Mouse (Mus musculus) cerebral cortex, adult 2 months (tissue): Measurements from ENCODE around the gene Gpr107.

Source experiments
- WGBS: fragments of 180-500 bp; shearing (Covaris S2); methylation state at CpG from one replicate; pipeline ENCODE4 v1.1.7; 2018; 5-methylcytosine and 5-hydroxymethylcytosine counted together

Gene Gpr107

GRCm38 (mm10) chr2:31127219-31127618 lies 24.9 kb upstream of the Gpr107 start:
- WGBS = 58% methylated on average over 7 of the region's 7 CpGs

GRCm38 (mm10) chr2:31127899-31128298 lies 24.2 kb upstream of the Gpr107 start:
- WGBS = 57% methylated on average over 4 of the region's 4 CpGs

GRCm38 (mm10) chr2:31129742-31130518 lies 22.2 kb upstream of the Gpr107 start:
- 69% methylated on average over 14 of the region's 14 CpGs for WGBS

- 68% methylated on average over 8 of the region's 8 CpGs for WGBS
These were observed 21.3 kb upstream of the Gpr107 start for GRCm38 (mm10) chr2:31130815-31131299.

GRCm38 (mm10) chr2:31132682-31133081 lies 19.4 kb upstream of the Gpr107 start:
- 67% methylated on average over 8 of the region's 8 CpGs for WGBS

GRCm38 (mm10) chr2:31133981-31134380 lies 18.1 kb upstream of the Gpr107 start:
- WGBS = 65% methylated on average over 3 of the region's 4 CpGs

- WGBS = 75% methylated on average over 13 of the region's 13 CpGs
These were observed 16.6 kb upstream of the Gpr107 start for GRCm38 (mm10) chr2:31135512-31135931.

- 57% methylated on average over 12 of the region's 13 CpGs for WGBS
These were observed 15.8 kb upstream of the Gpr107 start for GRCm38 (mm10) chr2:31136338-31136737.

GRCm38 (mm10) chr2:31137018-31137590 lies 15.0 kb upstream of the Gpr107 start:
- WGBS = 65% methylated on average over 14 of the region's 14 CpGs

- WGBS = 74% methylated on average over 10 of the region's 10 CpGs
These were observed 12.9 kb upstream of the Gpr107 start for GRCm38 (mm10) chr2:31139174-31139632.

GRCm38 (mm10) chr2:31139991-31140771 lies 11.9 kb upstream of the Gpr107 start:
- 46% methylated on average over 12 of the region's 12 CpGs for WGBS

GRCm38 (mm10) chr2:31140772-31141073 lies 11.4 kb upstream of the Gpr107 start:
- 3% methylated on average over 10 of the region's 10 CpGs for whole genome bisulfite sequencing

GRCm38 (mm10) chr2:31141074-31141866 lies 10.8 kb upstream of the Gpr107 start:
- WGBS = under 1% methylated on average over 78 of the region's 78 CpGs

GRCm38 (mm10) chr2:31141867-31142454 lies 10.2 kb upstream of the Gpr107 start, which contains the start of gene Fnbp1:
Gene Fnbp1, minus strand, starts transcription at chr2:31142008.
- WGBS = under 1% methylated on average over 59 of the region's 59 CpGs

GRCm38 (mm10) chr2:31142505-31142904 lies 9.6 kb upstream of the Gpr107 start:
- WGBS = 29% methylated on average over 3 of the region's 3 CpGs

- WGBS = 91% methylated on average over 6 of the region's 6 CpGs
These were observed 8.8 kb upstream of the Gpr107 start for GRCm38 (mm10) chr2:31143326-31143725.

GRCm38 (mm10) chr2:31143768-31144695 lies 8.1 kb upstream of the Gpr107 start:
- 82% methylated on average over 16 of the region's 16 CpGs for WGBS

- 97% methylated on average over 1 of the region's 1 CpGs for WGBS
These were observed 7.2 kb upstream of the Gpr107 start for GRCm38 (mm10) chr2:31144901-31145300.

- 88% methylated on average over 7 of the region's 7 CpGs for WGBS
These were observed 5.1 kb upstream of the Gpr107 start for GRCm38 (mm10) chr2:31147054-31147453.

- WGBS = 84% methylated on average over 3 of the region's 3 CpGs
These were observed 4.7 kb downstream of the Gpr107 start for GRCm38 (mm10) chr2:31156846-31157245.
